In the genomic region with DNA sequence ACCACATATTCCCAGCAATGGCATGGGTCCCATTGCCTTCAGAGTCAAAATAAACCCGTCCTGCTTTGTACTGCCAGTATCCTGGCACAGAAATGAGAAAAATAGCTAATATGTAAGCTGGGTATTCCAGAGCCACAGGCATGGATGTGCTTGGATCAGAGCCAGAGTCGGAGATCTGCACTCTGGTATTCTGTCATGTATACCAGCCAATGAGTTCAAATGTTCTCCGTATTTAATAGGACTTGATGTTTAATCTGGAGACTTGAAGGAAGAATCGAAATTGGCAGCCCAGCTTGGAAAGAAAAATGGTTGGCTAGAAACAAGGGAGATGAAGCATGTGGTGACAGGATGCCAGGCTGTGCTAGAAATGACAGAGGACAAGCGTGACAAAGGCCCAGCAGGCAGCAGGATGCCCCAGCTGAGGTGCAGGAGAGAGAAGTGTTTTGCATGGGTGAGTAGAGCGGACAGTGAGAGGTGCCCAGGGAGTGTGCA, we compare ENCODE assay signal across 15 mouse cellular contexts. TPM values are rescaled to one million over a fixed set of nuclear protein-coding genes. Genes with fewer than 3 reads are reported as not detected.
DNase-seq lines count a peak whose midpoint lies in the region; ATAC-seq and TF ChIP-seq lines count a peak whose summit lies in the region.
"Had no signal": no experiment of that assay in that cellular context is flagged by ENCODE, and none has a peak within 500 bp of the region (broad histone marks: within the 10 kb centered on the region; RNA-seq: fewer than 3 reads in every experiment).

No protein-coding gene starts in this region.

- no peak overlapping the region for H3K9ac ChIP-seq in forebrain, embryonic 15.5 days (replicated peaks)
- no peak overlapping the region for H3K9ac ChIP-seq in forebrain, embryonic 12.5 days
- H3K9ac ChIP-seq in liver, adult 2 months (ENCODE audit: low read depth, low read length) = no peak overlapping the region
- H3K9ac ChIP-seq in liver, embryonic 12.5 days = no peak overlapping the region
- no peak overlapping the region for H3K9ac ChIP-seq in hindbrain, embryonic 16.5 days (ENCODE audit: low read depth, low read length)
- H3K9ac ChIP-seq: limb, embryonic 13.5 days; lung, embryonic 14.5 days had no signal

- TF ChIP-seq POLR2A in liver, adult 2 months (IDR thresholded peaks at IDR 0.05; ENCODE audit: extremely low read depth, insufficient read depth, low read length) = no peak

- DNase-seq in liver, adult 2 months (ENCODE audit: extremely low read depth, low read depth, low spot score) = peak; percentile 49
- peak; percentile 42 to 67 for DNase-seq in layer of hippocampus, postnatal 14 days (ENCODE audit: low spot score in 2 of 2)
- DNase-seq: adrenal gland, postnatal 36 days; embryo, embryonic 11 days; gastrocnemius, postnatal 10 days; lung, embryonic 14.5 days; right cerebral cortex, postnatal 25 days; thymus, postnatal 25 days had no signal

- WGBS in forebrain, embryonic 15.5 days = 51% methylated on average over 6 of the region's 6 CpGs
- WGBS in forebrain, embryonic 12.5 days = 78% methylated on average over 6 of the region's 6 CpGs
- 61% methylated on average over 6 of the region's 6 CpGs for WGBS in liver, adult 2 months
- WGBS in liver, embryonic 12.5 days (ENCODE audit: insufficient replicate concordance) = 69% methylated on average over 6 of the region's 6 CpGs
- 58% methylated on average over 6 of the region's 6 CpGs for WGBS in hindbrain, embryonic 16.5 days

- peaks cover 11% of the 10 kb centered on the region for H3K4me1 ChIP-seq in forebrain, embryonic 15.5 days
- H3K4me1 ChIP-seq in forebrain, embryonic 12.5 days = no peaks in the 10 kb centered on the region
- no peaks in the 10 kb centered on the region for H3K4me1 ChIP-seq in liver, adult 2 months (ENCODE audit: control insufficient read depth, insufficient read depth, low read length)
- H3K4me1 ChIP-seq in liver, embryonic 12.5 days = no peaks in the 10 kb centered on the region
- peaks cover 3% of the 10 kb centered on the region for H3K4me1 ChIP-seq in hindbrain, embryonic 16.5 days (ENCODE audit: control insufficient read depth, insufficient read depth, low read depth, low read length)

- no peak overlapping the region for H3K4me3 ChIP-seq in forebrain, embryonic 15.5 days
- H3K4me3 ChIP-seq in forebrain, embryonic 12.5 days (replicated peaks) = no peak overlapping the region
- no peak overlapping the region for H3K4me3 ChIP-seq in liver, adult 2 months (ENCODE audit: insufficient read depth, low read depth, low read length)
- no peak overlapping the region for H3K4me3 ChIP-seq in liver, embryonic 12.5 days
- no peak overlapping the region for H3K4me3 ChIP-seq in hindbrain, embryonic 16.5 days (ENCODE audit: low read length)
- H3K4me3 ChIP-seq: heart, embryonic 10.5 days; limb, embryonic 13.5 days had no signal

- no peaks in the 10 kb centered on the region for H3K79me2 ChIP-seq in liver, adult 2 months (ENCODE audit: control insufficient read depth, insufficient read depth, low read length)

- peak overlapping the region; percentile 34; the same call in 1 of the 2 replicates for H3K27ac ChIP-seq in forebrain, embryonic 15.5 days (replicated peaks)
- no peak overlapping the region for H3K27ac ChIP-seq in forebrain, embryonic 12.5 days
- H3K27ac ChIP-seq in liver, adult 2 months (replicated peaks; ENCODE audit: insufficient read depth, low read depth, low read length) = no peak overlapping the region
- no peak overlapping the region for H3K27ac ChIP-seq in liver, embryonic 12.5 days
- H3K27ac ChIP-seq in hindbrain, embryonic 16.5 days (ENCODE audit: low read depth, low read length) = no peak overlapping the region; the same call in 1 of the 2 replicates
- H3K27ac ChIP-seq: heart, embryonic 10.5 days; limb, embryonic 13.5 days had no signal

- H3K4me2 ChIP-seq in forebrain, embryonic 15.5 days (replicated peaks) = no peak overlapping the region
- H3K4me2 ChIP-seq in forebrain, embryonic 12.5 days = no peak overlapping the region
- H3K4me2 ChIP-seq in liver, embryonic 12.5 days = no peak overlapping the region
- H3K4me2 ChIP-seq in hindbrain, embryonic 16.5 days (ENCODE audit: low read length) = no peak overlapping the region
- H3K4me2 ChIP-seq: limb, embryonic 13.5 days; lung, embryonic 14.5 days had no signal

- TF ChIP-seq CTCF in liver, adult 2 months (IDR thresholded peaks at IDR 0.05; ENCODE audit: low read depth, low read length) = no peak

- ATAC-seq in forebrain, embryonic 15.5 days (replicated peaks) = peak; percentile 28; the same call in 1 of the 2 replicates
- no peak for ATAC-seq in forebrain, embryonic 12.5 days (ENCODE audit: low FRiP score)
- ATAC-seq in liver, embryonic 12.5 days = no peak
- peak; percentile 74 for ATAC-seq in hindbrain, embryonic 16.5 days
- ATAC-seq in granulocyte monocyte progenitor cell, adult 5-6 weeks (replicated peaks; ENCODE audit: poor library complexity, severe bottlenecking) = no peak

- H3K36me3 ChIP-seq in forebrain, embryonic 15.5 days = no peaks in the 10 kb centered on the region
- no peaks in the 10 kb centered on the region for H3K36me3 ChIP-seq in forebrain, embryonic 12.5 days (replicated peaks)
- H3K36me3 ChIP-seq in liver, adult 2 months (ENCODE audit: control insufficient read depth, insufficient read depth, low read length) = no peaks in the 10 kb centered on the region
- no peaks in the 10 kb centered on the region for H3K36me3 ChIP-seq in liver, embryonic 12.5 days
- H3K36me3 ChIP-seq in hindbrain, embryonic 16.5 days (ENCODE audit: control insufficient read depth, insufficient read depth, low read length) = no peaks in the 10 kb centered on the region
- H3K36me3 ChIP-seq: heart, embryonic 10.5 days; limb, embryonic 13.5 days had no signal

- no peaks in the 10 kb centered on the region for H3K9me3 ChIP-seq in forebrain, embryonic 15.5 days
- H3K9me3 ChIP-seq in forebrain, embryonic 12.5 days = no peaks in the 10 kb centered on the region
- no peaks in the 10 kb centered on the region for H3K9me3 ChIP-seq in liver, embryonic 12.5 days (replicated peaks)
- H3K9me3 ChIP-seq in hindbrain, embryonic 16.5 days (ENCODE audit: control insufficient read depth, low read length) = no peaks in the 10 kb centered on the region
- H3K9me3 ChIP-seq: heart, embryonic 10.5 days; limb, embryonic 13.5 days had no signal

- H3K27me3 ChIP-seq in forebrain, embryonic 15.5 days = no peaks in the 10 kb centered on the region
- no peaks in the 10 kb centered on the region for H3K27me3 ChIP-seq in forebrain, embryonic 12.5 days
- no peaks in the 10 kb centered on the region for H3K27me3 ChIP-seq in liver, adult 2 months (ENCODE audit: control insufficient read depth, insufficient read depth, low read length)
- H3K27me3 ChIP-seq in liver, embryonic 12.5 days (replicated peaks) = peaks cover 6% of the 10 kb centered on the region; the same call in 1 of the 2 replicates
- no peaks in the 10 kb centered on the region for H3K27me3 ChIP-seq in hindbrain, embryonic 16.5 days (replicated peaks; ENCODE audit: control insufficient read depth, insufficient read depth, low read length)
- H3K27me3 ChIP-seq: limb, embryonic 13.5 days had no signal

RNA-seq across cellular contexts. Expression of a gene that starts 25.6 kb away (rescaled TPM):
- polyA plus RNA-seq in forebrain, embryonic 15.5 days (2015; fragmentation: Nextera tagmentation; extraction: Ambion mirVana) = 8.3 and 8.8 TPM in 2 replicates
- polyA plus RNA-seq in forebrain, embryonic 12.5 days (2016; fragmentation: Nextera tagmentation; extraction: Ambion mirVana) = 14.1 and 18.8 TPM in 2 replicates
- total RNA-seq in liver, adult 2 months (2014; rRNA removed) = 10.0 and 10.1 TPM in 2 replicates
- polyA plus RNA-seq in liver, adult 2 months (2012; rRNA removed) = 4.4 and 5.3 TPM in 2 replicates
- polyA plus RNA-seq in liver, embryonic 12.5 days (2016; fragmentation: Nextera tagmentation; extraction: Ambion mirVana) = 15.7 and 16.5 TPM in 2 replicates
- polyA plus RNA-seq in hindbrain, embryonic 16.5 days (2015; fragmentation: Nextera tagmentation; extraction: Ambion mirVana) = 8.3 TPM in 2 replicates
- 1 to 10 TPM; 2.7 to 7.2 TPM for total RNA-seq in layer of hippocampus, postnatal 14 days (2021)
- 22.6 and 33.0 TPM in 2 replicates for total RNA-seq in granulocyte monocyte progenitor cell, adult 5-6 weeks (2014; fragmentation: Nextera tagmentation)
- 20.2 and 21.2 TPM in 2 replicates for total RNA-seq in granulocyte monocyte progenitor cell, adult 5-6 weeks (2017)

Comparison
In these comparisons a context has a peak if more than half of its experiments do, and no peak if none do; other contexts are left out.
1. ATAC-seq: peak in forebrain, embryonic 15.5 days (single experiment) and hindbrain, embryonic 16.5 days (single experiment); none in forebrain, embryonic 12.5 days (single experiment), liver, embryonic 12.5 days (single experiment) and granulocyte monocyte progenitor cell, adult 5-6 weeks (single experiment).